Mouse (Mus musculus) kidney, embryonic 15.5 days (tissue): Measurements from ENCODE around the gene Mlx. TPM values are rescaled to one million over a fixed set of nuclear protein-coding genes. Genes with fewer than 3 reads are reported as not detected.

Experiments
- ATAC-seq: fragments of 200-750 bp; cut with Nextera tagmentation; replicated peaks from 2 replicates; pipeline ENCODE4 v1.8.0; 2017; ENCODE audit warnings: moderate TSS enrichment; ENCODE audit not compliant: low FRiP score
- H3K27ac ChIP-seq: fragments of 300-500 bp; sonication (generic); 2 replicates; pipeline ENCODE4 v1.5.1; 2015; ENCODE audit warnings: mild to moderate bottlenecking, inconsistent platforms
- H3K27me3 ChIP-seq: fragments of 300-500 bp; sonication (generic); 2 replicates; pipeline ENCODE4 v1.6.1; 2015; ENCODE audit warnings: inconsistent platforms
- H3K36me3 ChIP-seq: fragments of 300-500 bp; sonication (generic); 2 replicates; pipeline ENCODE4 v1.6.1; 2015; ENCODE audit warnings: inconsistent platforms
- H3K4me1 ChIP-seq: fragments of 300-500 bp; sonication (generic); 2 replicates; pipeline ENCODE4 v1.6.1; 2015; ENCODE audit warnings: inconsistent platforms
- H3K4me2 ChIP-seq: fragments of 300-500 bp; sonication (generic); 2 replicates; pipeline ENCODE4 v1.6.1; 2015; ENCODE audit warnings: moderate library complexity, mild to moderate bottlenecking, inconsistent platforms
- H3K4me3 ChIP-seq: fragments of 300-500 bp; sonication (generic); replicated peaks from 2 replicates; pipeline ENCODE4 v1.5.1; 2015; ENCODE audit warnings: mild to moderate bottlenecking, inconsistent platforms
- H3K9ac ChIP-seq: fragments of 300-500 bp; sonication (generic); 2 replicates; pipeline ENCODE4 v1.6.1; 2015; ENCODE audit warnings: mild to moderate bottlenecking, inconsistent platforms
- H3K9me3 ChIP-seq: fragments of 300-500 bp; sonication (generic); replicated peaks from 2 replicates; pipeline ENCODE4 v1.6.1; 2016; ENCODE audit warnings: inconsistent platforms
- WGBS: fragments of 180-500 bp; shearing (Covaris S2); methylation state at CpG from one replicate; pipeline ENCODE4 v1.1.7; 2015; ENCODE audit warnings: mixed read lengths; 5-methylcytosine and 5-hydroxymethylcytosine counted together
- polyA plus RNA-seq: library from polyadenylated mRNA; unstranded; fragments of >200 nt; fragmentation: Nextera tagmentation; extraction: Ambion mirVana; gene quantifications from 2 replicates; pipeline ENCODE4 v1.2.1, GENCODE M21; 2015

Gene Mlx
- polyA plus RNA-seq, 1 experiment from 2014 or later: 46.9 TPM

DNA sequence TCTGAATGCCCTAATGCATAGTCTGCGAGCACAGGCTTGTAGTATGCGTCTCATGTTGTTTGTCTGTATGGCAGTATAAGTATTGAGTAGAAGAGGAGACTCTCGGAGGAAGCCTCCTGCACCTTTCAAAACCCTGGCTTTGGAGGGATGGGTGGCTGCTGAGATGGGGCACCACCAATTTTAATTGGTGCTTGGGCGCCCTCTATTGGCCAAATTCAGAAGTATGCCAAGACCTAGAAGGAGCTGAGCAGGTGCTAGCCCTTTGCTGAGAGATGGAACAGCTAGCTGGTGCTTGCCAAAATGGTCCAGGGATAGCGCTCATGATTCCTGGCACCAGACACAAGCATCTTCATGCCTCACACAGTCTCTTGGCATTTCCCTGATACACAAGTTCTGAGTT lies 29.2 kb upstream of the Mlx start:
- WGBS: 33% methylated on average over 5 of the region's 5 CpGs
- H3K4me2 ChIP-seq: no peak overlapping the region
- ATAC-seq: no peak
- no peak overlapping the region for H3K9ac ChIP-seq
- H3K36me3 ChIP-seq: peaks cover 36% of the 10 kb centered on the region
- peaks cover 55% of the 10 kb centered on the region for H3K4me1 ChIP-seq
- H3K4me3 ChIP-seq: no peak overlapping the region
- no peaks in the 10 kb centered on the region for H3K27me3 ChIP-seq
- H3K9me3 ChIP-seq: no peaks in the 10 kb centered on the region
- H3K27ac ChIP-seq: 0 out of 2 replicates have a peak overlapping the region, but pooled peaks have one; percentile 38

- 46% methylated on average over 5 of the region's 5 CpGs for WGBS
- no peak for ATAC-seq
- Histone ChIP-seq H3K4me3 (no peak overlapping the region), H3K4me2 (no peak overlapping the region), H3K27me3 (no peaks in the 10 kb centered on the region), H3K27ac (peak overlapping the region; percentile 87), H3K4me1 (peaks cover 64% of the 10 kb centered on the region), H3K9me3 (no peaks in the 10 kb centered on the region), H3K36me3 (peaks cover 27% of the 10 kb centered on the region), H3K9ac (no peak overlapping the region)
Observed at GRCm38 (mm10) chr11:101058726-101059125, 28.4 kb upstream of the Mlx start.

GRCm38 (mm10) chr11:101059473-101059872 lies 27.6 kb upstream of the Mlx start:
- no peak for ATAC-seq
- Histone ChIP-seq H3K4me1 (peaks cover 71% of the 10 kb centered on the region), H3K4me3 (no peak overlapping the region), H3K9ac (no peak overlapping the region), H3K27me3 (no peaks in the 10 kb centered on the region), H3K27ac (peak overlapping the region; percentile 87), H3K4me2 (no peak overlapping the region), H3K9me3 (no peaks in the 10 kb centered on the region), H3K36me3 (peaks cover 23% of the 10 kb centered on the region)
- 83% methylated on average over 10 of the region's 10 CpGs for WGBS

- Histone ChIP-seq H3K9me3 (no peaks in the 10 kb centered on the region), H3K27ac (peak overlapping the region; percentile 87), H3K9ac (no peak overlapping the region), H3K4me2 (no peak overlapping the region), H3K4me1 (peaks cover 73% of the 10 kb centered on the region), H3K4me3 (no peak overlapping the region), H3K36me3 (peaks cover 19% of the 10 kb centered on the region), H3K27me3 (no peaks in the 10 kb centered on the region)
- 49% methylated on average over 8 of the region's 8 CpGs for WGBS
- no peak for ATAC-seq
Observed at GRCm38 (mm10) chr11:101060126-101060525, 27.0 kb upstream of the Mlx start.

GRCm38 (mm10) chr11:101061049-101061448 lies 26.0 kb upstream of the Mlx start:
- H3K4me3 ChIP-seq: no peak overlapping the region
- no peaks in the 10 kb centered on the region for H3K27me3 ChIP-seq
- 87% methylated on average over 5 of the region's 5 CpGs for WGBS
- no peaks in the 10 kb centered on the region for H3K9me3 ChIP-seq
- no peak for ATAC-seq
- H3K36me3 ChIP-seq: peaks cover 18% of the 10 kb centered on the region
- H3K4me1 ChIP-seq: peaks cover 73% of the 10 kb centered on the region
- H3K27ac ChIP-seq: peak overlapping the region; percentile 87; the same call in 1 of the 2 replicates
- H3K9ac ChIP-seq: no peak overlapping the region
- H3K4me2 ChIP-seq: no peak overlapping the region

DNA sequence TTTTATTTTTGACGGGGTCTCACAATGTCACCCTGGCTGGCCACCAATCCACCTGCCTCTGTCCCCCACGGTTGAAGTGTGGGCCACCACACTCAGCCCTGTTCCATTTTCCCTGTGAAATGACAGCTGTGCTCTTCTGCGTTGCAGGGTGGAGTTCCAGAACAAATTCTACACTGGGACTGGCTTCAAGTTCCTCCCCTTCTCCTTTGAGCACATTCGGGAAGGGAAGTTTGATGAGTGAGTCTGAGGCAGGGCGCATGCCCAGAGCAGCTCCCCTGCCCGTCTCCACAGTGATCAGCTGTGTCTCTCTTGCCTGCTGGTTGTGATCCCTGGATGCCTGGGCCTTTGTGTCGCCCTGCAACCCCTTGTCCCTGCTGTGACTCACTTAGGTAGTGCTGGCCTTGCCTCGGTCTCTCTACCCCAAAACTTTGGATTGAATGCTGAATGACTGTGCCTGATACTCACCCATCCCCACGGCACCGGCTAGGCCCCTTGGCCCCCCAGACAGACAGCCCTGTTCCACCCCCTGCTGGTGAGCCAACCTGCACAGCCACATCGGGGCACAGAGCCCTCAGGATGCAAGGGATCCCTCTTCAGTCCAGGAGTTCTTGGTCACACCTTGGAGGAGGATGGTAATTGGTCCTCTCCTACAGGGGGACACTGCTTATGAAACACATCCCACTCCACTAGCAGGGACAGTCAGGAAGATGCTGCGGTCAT lies 24.8 kb upstream of the Mlx start:
- Histone ChIP-seq H3K27ac (peak overlapping the region; percentile 95), H3K36me3 (peaks cover 13% of the 10 kb centered on the region), H3K9ac (no peak overlapping the region), H3K9me3 (no peaks in the 10 kb centered on the region), H3K4me3 (no peak overlapping the region), H3K4me1 (peaks cover 75% of the 10 kb centered on the region), H3K4me2 (no peak overlapping the region), H3K27me3 (no peaks in the 10 kb centered on the region)
- 81% methylated on average over 12 of the region's 12 CpGs for WGBS
- no peak for ATAC-seq

GRCm38 (mm10) chr11:101062971-101063675 lies 24.0 kb upstream of the Mlx start:
- peak overlapping the region; percentile 95 for H3K27ac ChIP-seq
- peaks cover 9% of the 10 kb centered on the region for H3K36me3 ChIP-seq
- 57% methylated on average over 14 of the region's 14 CpGs for WGBS
- H3K4me1 ChIP-seq: peaks cover 73% of the 10 kb centered on the region
- H3K9ac ChIP-seq: peak overlapping the region; percentile 21; the same call in 1 of the 2 replicates
- H3K9me3 ChIP-seq: no peaks in the 10 kb centered on the region
- 0 out of 2 replicates have a peak overlapping the region, but pooled peaks have one; percentile 19 for H3K4me2 ChIP-seq
- H3K27me3 ChIP-seq: 0 out of 2 replicates have a peak, but pooled peaks cover 3% of the 10 kb centered on the region
- ATAC-seq: peak; percentile 20; the same call in 1 of the 2 replicates
- H3K4me3 ChIP-seq: no peak overlapping the region

- ATAC-seq: peak; percentile 69
- no peak overlapping the region for H3K4me3 ChIP-seq
- 19% methylated on average over 12 of the region's 12 CpGs for WGBS
- peak overlapping the region; percentile 95 for H3K27ac ChIP-seq
- peak overlapping the region; percentile 15; the same call in 1 of the 2 replicates for H3K9ac ChIP-seq
- 0 out of 2 replicates have a peak overlapping the region, but pooled peaks have one; percentile 19 for H3K4me2 ChIP-seq
- H3K27me3 ChIP-seq: peaks cover 6% of the 10 kb centered on the region; the same call in 1 of the 2 replicates
- peaks cover 66% of the 10 kb centered on the region for H3K4me1 ChIP-seq
- peaks cover 9% of the 10 kb centered on the region for H3K36me3 ChIP-seq
- no peaks in the 10 kb centered on the region for H3K9me3 ChIP-seq
Observed at GRCm38 (mm10) chr11:101063676-101064327, 23.3 kb upstream of the Mlx start.

GRCm38 (mm10) chr11:101064462-101064861 lies 22.6 kb upstream of the Mlx start:
- WGBS: 76% methylated on average over 4 of the region's 4 CpGs
- peaks cover 9% of the 10 kb centered on the region for H3K36me3 ChIP-seq
- H3K27ac ChIP-seq: peak overlapping the region; percentile 95
- H3K4me3 ChIP-seq: no peak overlapping the region
- ATAC-seq: no peak
- peaks cover 64% of the 10 kb centered on the region for H3K4me1 ChIP-seq
- H3K4me2 ChIP-seq: no peak overlapping the region
- H3K27me3 ChIP-seq: peaks cover 13% of the 10 kb centered on the region; the same call in 1 of the 2 replicates
- no peak overlapping the region for H3K9ac ChIP-seq
- H3K9me3 ChIP-seq: no peaks in the 10 kb centered on the region

DNA sequence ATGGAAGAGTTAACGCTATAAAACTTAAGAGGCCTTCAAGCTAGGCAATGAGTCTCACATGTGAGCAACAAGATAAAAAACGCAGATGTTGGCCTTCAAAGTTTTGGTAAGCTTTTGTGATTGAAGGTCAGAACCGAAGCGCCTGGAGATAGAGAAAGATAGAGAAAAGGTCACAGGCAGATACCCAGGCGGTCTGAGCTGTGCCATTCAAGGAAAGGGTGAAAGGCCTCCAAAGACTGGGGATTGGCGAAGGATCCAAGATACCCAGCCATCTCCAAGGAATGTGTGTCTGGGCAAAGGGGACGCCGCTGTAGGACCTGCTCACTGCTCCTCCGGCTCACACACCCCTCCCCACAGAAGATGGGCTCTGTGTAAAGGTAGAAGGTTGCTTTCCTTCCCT lies 22.1 kb upstream of the Mlx start:
- Histone ChIP-seq H3K4me3 (no peak overlapping the region), H3K27ac (no peak overlapping the region), H3K9me3 (no peaks in the 10 kb centered on the region), H3K9ac (no peak overlapping the region), H3K36me3 (peaks cover 9% of the 10 kb centered on the region), H3K4me1 (peaks cover 62% of the 10 kb centered on the region), H3K27me3 (peaks cover 13% of the 10 kb centered on the region; the same call in 1 of the 2 replicates), H3K4me2 (no peak overlapping the region)
- ATAC-seq: no peak
- 93% methylated on average over 9 of the region's 9 CpGs for WGBS

GRCm38 (mm10) chr11:101066549-101067412 lies 20.3 kb upstream of the Mlx start:
- H3K9ac ChIP-seq: peak overlapping the region; percentile 33; the same call in 1 of the 2 replicates
- 22% methylated on average over 18 of the region's 18 CpGs for WGBS
- no peak overlapping the region for H3K27ac ChIP-seq
- peaks cover 9% of the 10 kb centered on the region for H3K36me3 ChIP-seq
- H3K4me2 ChIP-seq: peak overlapping the region; percentile 71
- peak overlapping the region; percentile 36 for H3K4me3 ChIP-seq
- peaks cover 13% of the 10 kb centered on the region; the same call in 1 of the 2 replicates for H3K27me3 ChIP-seq
- no peak for ATAC-seq
- peaks cover 56% of the 10 kb centered on the region for H3K4me1 ChIP-seq
- no peaks in the 10 kb centered on the region for H3K9me3 ChIP-seq
